Mouse (Mus musculus): Measurements from ENCODE around the gene Malrd1. TPM values are rescaled to one million over a fixed set of nuclear protein-coding genes. Genes with fewer than 3 reads are reported as not detected.

Malrd1 gene
- polyA plus RNA-seq (2012; ENCODE audit: insufficient read depth, insufficient read length, missing spikeins): not detected in 2 replicates

DNA sequence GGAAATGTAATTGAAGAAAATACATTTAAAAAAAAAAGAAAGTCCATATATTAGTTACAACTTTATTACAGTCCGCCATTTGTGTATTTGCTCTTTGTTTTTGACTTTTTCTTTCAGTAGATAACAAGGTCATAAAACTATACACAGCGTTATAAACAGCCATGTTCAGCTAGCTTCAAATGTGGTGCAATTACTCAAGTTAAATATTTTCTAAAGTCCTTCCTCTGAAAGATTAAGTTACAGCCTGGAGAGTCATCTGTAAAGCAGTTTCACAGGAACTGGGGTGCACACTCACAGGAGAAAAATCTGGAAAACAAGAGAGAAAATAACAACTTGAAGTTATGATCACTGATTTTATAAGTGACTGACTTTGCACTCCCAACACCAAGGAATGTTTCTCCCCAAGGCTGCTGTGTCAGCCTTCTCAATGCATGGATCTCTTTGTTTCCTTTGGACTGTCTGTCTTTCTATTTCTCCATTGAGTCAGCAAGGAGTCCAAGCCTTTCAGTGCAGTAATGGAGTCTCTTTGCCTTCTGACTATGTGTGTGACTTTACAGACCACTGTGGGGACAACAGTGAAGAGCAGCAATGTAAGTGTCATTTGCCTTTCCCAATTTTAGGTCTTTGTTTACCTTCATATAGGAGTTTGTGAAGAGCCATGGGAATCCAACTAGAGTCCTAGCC is at the start of gene Malrd1:
Gene Malrd1, plus strand, starts transcription at position 239 of the 684 bp plus-strand sequence.
- H3K4me1 ChIP-seq (ENCODE audit: control insufficient read depth, insufficient read depth, insufficient read length, low read length): no peaks in the 10 kb centered on the region
- H3K4me3 ChIP-seq (ENCODE audit: insufficient read depth, low read depth, low read length): no peak within 1 kb of the TSS
- H3K27ac ChIP-seq (replicated peaks; ENCODE audit: low read depth, low read length): no peak within 1 kb of the TSS

- no peaks in the 10 kb centered on the region for H3K4me1 ChIP-seq (ENCODE audit: control insufficient read depth, insufficient read depth, insufficient read length, low read length)
- H3K27ac ChIP-seq (replicated peaks; ENCODE audit: low read depth, low read length): no peak overlapping the region
- no peak overlapping the region for H3K4me3 ChIP-seq (ENCODE audit: insufficient read depth, low read depth, low read length)
These were observed 12.4 kb downstream of the Malrd1 start for GRCm38 (mm10) chr2:15538643-15539042.

- Histone ChIP-seq H3K4me1 (ENCODE audit: control insufficient read depth, insufficient read depth, insufficient read length, low read length) (no peaks in the 10 kb centered on the region), H3K4me3 (ENCODE audit: insufficient read depth, low read depth, low read length) (no peak overlapping the region)
These were observed 87.2 kb downstream of the Malrd1 start for GRCm38 (mm10) chr2:15613327-15613948.

GRCm38 (mm10) chr2:15614026-15614425 is 87.7 kb downstream of the Malrd1 start:
- no peak overlapping the region for H3K27ac ChIP-seq (replicated peaks; ENCODE audit: low read depth, low read length)
- H3K4me3 ChIP-seq (ENCODE audit: insufficient read depth, low read depth, low read length): no peak overlapping the region
- no peaks in the 10 kb centered on the region for H3K4me1 ChIP-seq (ENCODE audit: control insufficient read depth, insufficient read depth, insufficient read length, low read length)

More at GRCm38 (mm10) chr2:15613327-15613948, 87.2 kb downstream of the Malrd1 start:
- no peak overlapping the region for H3K27ac ChIP-seq (replicated peaks; ENCODE audit: low read depth, low read length)

GRCm38 (mm10) chr2:15635761-15636160 is 109.5 kb downstream of the Malrd1 start:
- no peaks in the 10 kb centered on the region for H3K4me1 ChIP-seq (ENCODE audit: control insufficient read depth, insufficient read depth, insufficient read length, low read length)
- no peak overlapping the region for H3K27ac ChIP-seq (replicated peaks; ENCODE audit: low read depth, low read length)
- H3K4me3 ChIP-seq (ENCODE audit: insufficient read depth, low read depth, low read length): no peak overlapping the region

- Histone ChIP-seq H3K4me1 (ENCODE audit: control insufficient read depth, insufficient read depth, insufficient read length, low read length) (no peaks in the 10 kb centered on the region), H3K4me3 (ENCODE audit: insufficient read depth, low read depth, low read length) (no peak overlapping the region), H3K27ac (replicated peaks; ENCODE audit: low read depth, low read length) (no peak overlapping the region)
These were observed 117.6 kb downstream of the Malrd1 start for GRCm38 (mm10) chr2:15643864-15644263.

DNA sequence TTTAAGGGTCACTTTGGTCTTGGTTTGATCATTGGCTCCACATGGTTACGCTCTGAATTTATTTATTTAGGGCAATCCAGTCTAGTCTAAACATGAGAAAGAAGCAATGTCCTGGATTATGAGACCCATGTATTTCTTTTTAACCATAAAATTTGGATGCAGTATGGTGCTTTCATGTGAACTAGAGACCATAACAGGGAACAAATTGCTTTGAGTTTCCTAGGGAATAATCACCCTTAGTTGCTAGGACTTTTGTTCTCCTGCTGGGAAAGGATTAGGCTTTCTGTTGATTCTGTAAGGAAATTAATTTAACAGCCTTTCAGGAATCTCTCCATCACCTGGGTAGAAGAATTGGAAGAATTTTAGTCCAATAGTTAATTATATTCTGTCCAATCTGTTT is 130.1 kb downstream of the Malrd1 start:
- Histone ChIP-seq H3K4me3 (ENCODE audit: insufficient read depth, low read depth, low read length) (no peak overlapping the region), H3K27ac (replicated peaks; ENCODE audit: low read depth, low read length) (no peak overlapping the region), H3K4me1 (ENCODE audit: control insufficient read depth, insufficient read depth, insufficient read length, low read length) (no peaks in the 10 kb centered on the region)

GRCm38 (mm10) chr2:15702977-15703376 is 176.7 kb downstream of the Malrd1 start:
- Histone ChIP-seq H3K27ac (replicated peaks; ENCODE audit: low read depth, low read length) (no peak overlapping the region), H3K4me3 (ENCODE audit: insufficient read depth, low read depth, low read length) (no peak overlapping the region), H3K4me1 (ENCODE audit: control insufficient read depth, insufficient read depth, insufficient read length, low read length) (no peaks in the 10 kb centered on the region)

- H3K4me3 ChIP-seq (ENCODE audit: insufficient read depth, low read depth, low read length): no peak overlapping the region
- no peak overlapping the region for H3K27ac ChIP-seq (replicated peaks; ENCODE audit: low read depth, low read length)
- H3K4me1 ChIP-seq (ENCODE audit: control insufficient read depth, insufficient read depth, insufficient read length, low read length): no peaks in the 10 kb centered on the region
These were observed 214.7 kb downstream of the Malrd1 start for GRCm38 (mm10) chr2:15740945-15741344.

- no peak overlapping the region for H3K4me3 ChIP-seq (ENCODE audit: insufficient read depth, low read depth, low read length)
- H3K4me1 ChIP-seq (ENCODE audit: control insufficient read depth, insufficient read depth, insufficient read length, low read length): no peaks in the 10 kb centered on the region
These were observed 218.9 kb downstream of the Malrd1 start for GRCm38 (mm10) chr2:15744979-15745688.

GRCm38 (mm10) chr2:15784818-15785217 is 258.5 kb downstream of the Malrd1 start:
- Histone ChIP-seq H3K4me3 (ENCODE audit: insufficient read depth, low read depth, low read length) (no peak overlapping the region), H3K27ac (replicated peaks; ENCODE audit: low read depth, low read length) (no peak overlapping the region), H3K4me1 (ENCODE audit: control insufficient read depth, insufficient read depth, insufficient read length, low read length) (no peaks in the 10 kb centered on the region)

More at GRCm38 (mm10) chr2:15744979-15745688, 218.9 kb downstream of the Malrd1 start:
- H3K27ac ChIP-seq (replicated peaks; ENCODE audit: low read depth, low read length): no peak overlapping the region

DNA sequence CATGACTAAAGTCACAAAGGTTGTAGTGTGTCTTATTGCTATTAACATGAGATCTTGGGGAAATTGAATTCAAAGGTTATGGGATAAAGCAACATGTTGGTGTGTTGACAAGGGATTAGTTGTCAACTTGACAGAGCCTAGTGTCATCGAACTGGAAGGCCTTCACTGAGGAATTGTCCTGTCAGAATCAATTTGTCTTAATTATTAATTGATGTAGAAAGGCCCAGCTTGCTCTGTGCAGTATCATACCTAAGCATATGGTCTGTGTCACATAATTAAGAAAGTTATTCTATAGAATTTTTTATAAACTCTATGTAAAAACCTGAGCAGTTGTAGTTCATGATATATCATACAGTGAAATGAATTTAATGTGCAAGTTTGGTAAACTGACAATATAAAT is 289.4 kb downstream of the Malrd1 start:
- Histone ChIP-seq H3K4me3 (ENCODE audit: insufficient read depth, low read depth, low read length) (no peak overlapping the region), H3K4me1 (ENCODE audit: control insufficient read depth, insufficient read depth, insufficient read length, low read length) (no peaks in the 10 kb centered on the region), H3K27ac (replicated peaks; ENCODE audit: low read depth, low read length) (no peak overlapping the region)

- Histone ChIP-seq H3K4me1 (ENCODE audit: control insufficient read depth, insufficient read depth, insufficient read length, low read length) (no peaks in the 10 kb centered on the region), H3K4me3 (ENCODE audit: insufficient read depth, low read depth, low read length) (no peak overlapping the region), H3K27ac (replicated peaks; ENCODE audit: low read depth, low read length) (no peak overlapping the region)
These were observed 343.1 kb downstream of the Malrd1 start for GRCm38 (mm10) chr2:15869380-15869779.

DNA sequence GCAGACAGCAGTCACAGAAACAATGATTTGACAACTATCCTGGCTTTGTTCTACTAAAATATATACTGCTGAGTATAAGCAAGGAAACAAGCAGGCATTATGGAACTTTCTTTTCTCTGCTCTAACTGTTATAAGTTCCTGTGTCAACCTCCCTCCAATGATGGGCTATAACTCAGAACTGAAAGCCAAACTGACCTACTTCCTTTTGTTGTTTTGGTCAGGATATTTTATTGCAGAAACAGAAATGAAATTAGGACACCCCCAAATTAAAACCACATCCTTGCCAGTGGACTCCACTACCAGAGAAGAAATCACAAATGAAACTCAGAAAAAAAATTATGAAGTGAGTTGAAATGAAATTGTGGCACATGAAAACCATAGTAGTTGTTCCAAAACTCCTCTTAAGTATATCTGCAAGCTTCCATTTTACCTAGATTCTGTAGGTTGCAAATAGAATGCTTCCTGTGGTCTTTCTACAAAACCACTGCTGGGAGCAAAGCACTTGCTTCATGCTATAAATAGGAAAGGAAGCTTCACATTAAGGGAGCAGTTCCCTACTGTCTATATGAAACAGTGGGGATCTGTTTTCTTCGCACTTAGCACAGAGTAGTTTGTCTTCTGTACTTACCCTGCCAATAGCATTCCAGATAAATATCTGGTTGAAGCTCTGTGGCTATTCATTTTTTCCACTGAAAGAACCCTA is 367.3 kb downstream of the Malrd1 start:
- H3K4me3 ChIP-seq (ENCODE audit: insufficient read depth, low read depth, low read length): no peak overlapping the region
- no peaks in the 10 kb centered on the region for H3K4me1 ChIP-seq (ENCODE audit: control insufficient read depth, insufficient read depth, insufficient read length, low read length)
- H3K27ac ChIP-seq (replicated peaks; ENCODE audit: low read depth, low read length): no peak overlapping the region

DNA sequence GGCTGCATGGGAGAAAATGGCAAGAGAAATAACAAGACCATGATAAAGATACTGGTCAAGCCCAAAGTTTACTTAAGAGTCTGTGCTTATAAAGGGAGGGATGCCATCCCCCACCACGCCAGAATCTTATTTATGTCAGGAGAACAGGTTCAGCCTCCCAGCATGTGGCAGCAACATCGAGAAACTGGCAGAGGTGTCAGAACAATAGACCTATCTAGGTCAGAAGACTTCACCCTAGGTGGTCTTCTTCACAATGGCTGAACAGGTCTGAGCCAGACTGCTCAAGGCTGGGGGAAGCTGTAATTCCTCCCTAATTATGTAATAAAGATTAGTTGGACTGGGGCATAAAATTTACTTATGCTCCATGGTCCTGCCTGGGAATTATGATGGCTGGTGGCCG is 399.2 kb downstream of the Malrd1 start:
- Histone ChIP-seq H3K27ac (replicated peaks; ENCODE audit: low read depth, low read length) (no peak overlapping the region), H3K4me3 (ENCODE audit: insufficient read depth, low read depth, low read length) (no peak overlapping the region), H3K4me1 (ENCODE audit: control insufficient read depth, insufficient read depth, insufficient read length, low read length) (no peaks in the 10 kb centered on the region)
